Mouse (Mus musculus): ENCODE results near the gene Elmsan1. TPM values are rescaled to one million over a fixed set of nuclear protein-coding genes. Genes with fewer than 3 reads are reported as not detected.

Elmsan1 gene
- total RNA-seq, 2 experiments from 2014 or later = 18.1 to 23.8 TPM

DNA sequence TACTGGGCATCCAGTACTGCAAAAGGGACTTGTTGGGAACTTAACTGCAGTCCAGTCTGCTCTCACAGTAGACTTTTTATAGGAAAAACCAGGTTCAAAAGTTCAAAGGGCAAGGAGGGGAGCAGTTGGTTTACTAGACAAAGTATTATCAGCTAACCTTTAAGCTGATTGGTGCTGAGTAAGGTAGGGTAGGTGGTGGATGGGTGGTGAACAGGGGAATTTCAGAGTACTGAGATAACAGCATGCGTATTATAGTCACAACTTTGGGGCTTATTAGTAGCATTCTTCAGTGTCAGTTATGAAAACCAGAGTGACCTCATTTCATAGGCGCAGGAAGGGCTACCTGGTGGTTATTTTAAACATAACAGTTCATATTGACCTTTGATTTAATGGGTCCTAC is 119.1 kb downstream of the Elmsan1 start:
- no peak for DNase-seq

Other genes with a start within 250 kb of the Elmsan1 start
- not detected for gene Heatr4, start 234.0 kb downstream of the Elmsan1 start, total RNA-seq (2021)
- gene Acot2, start 231.0 kb downstream of the Elmsan1 start, total RNA-seq (2021) = 10 to 100 TPM; 22.0 to 26.7 TPM
- gene Acot1, start 209.4 kb downstream of the Elmsan1 start, total RNA-seq (2021) = 10 to 100 TPM in 1 of 2 experiments, 1 to 10 TPM in 1; 5.0 to 22.7 TPM
- 1 to 10 TPM in 1 of 2 experiments, under 1 TPM in 1; 0.96 to 4.6 TPM for gene Acot4, start 180.5 kb downstream of the Elmsan1 start, total RNA-seq (2021)
- not detected for gene Gm49366, start 179.9 kb downstream of the Elmsan1 start, total RNA-seq (2021)
- 1 to 10 TPM in 1 of 2 experiments, not detected in 1; 1.3 TPM for gene Acot3, start 166.7 kb downstream of the Elmsan1 start, total RNA-seq (2021)
- under 1 TPM; 0.23 to 0.40 TPM for gene Acot5, start 149.6 kb downstream of the Elmsan1 start, total RNA-seq (2021)
- 1 to 10 TPM; 4.5 to 4.6 TPM for gene Acot6, start 118.2 kb downstream of the Elmsan1 start, total RNA-seq (2021)
- 10 to 100 TPM; 14.1 to 19.5 TPM for gene Dnal1, start 104.5 kb downstream of the Elmsan1 start, total RNA-seq (2021)
- gene Pnma1, start 70.4 kb downstream of the Elmsan1 start, total RNA-seq (2021) = under 1 TPM; 0.23 to 0.26 TPM
- 10 to 100 TPM; 76.8 to 84.6 TPM for gene Ptgr2, start 66.4 kb upstream of the Elmsan1 start, total RNA-seq (2021)
- 10 to 100 TPM; 32.8 to 38.9 TPM for gene Zfp410, start 98.0 kb upstream of the Elmsan1 start, total RNA-seq (2021)
- 10 to 100 TPM; 44.6 to 63.2 TPM for gene Coq6, start 142.8 kb upstream of the Elmsan1 start, total RNA-seq (2021)
- gene Fam161b, start 143.0 kb upstream of the Elmsan1 start, total RNA-seq (2021) = 1 to 10 TPM; 2.5 to 2.6 TPM
- 100 to 1,000 TPM in 1 of 2 experiments, 10 to 100 TPM in 1; 99.3 to 172 TPM for gene Entpd5, start 190.1 kb upstream of the Elmsan1 start, total RNA-seq (2021)
- gene Bbof1, start 190.2 kb upstream of the Elmsan1 start, total RNA-seq (2021) = 1 to 10 TPM; 1.9 to 2.4 TPM
- gene Rnf113a2, start 198.3 kb upstream of the Elmsan1 start, total RNA-seq (2021) = 10 to 100 TPM; 17.9 to 19.4 TPM
- 100 to 1,000 TPM; 178 to 227 TPM for gene Aldh6a1, start 232.1 kb upstream of the Elmsan1 start, total RNA-seq (2021)
- 10 to 100 TPM; 13.7 to 15.6 TPM for gene Lin52, start 232.5 kb upstream of the Elmsan1 start, total RNA-seq (2021)